Mouse (Mus musculus): Measurements from ENCODE around the gene Shtn1.

Gene Shtn1

DNA sequence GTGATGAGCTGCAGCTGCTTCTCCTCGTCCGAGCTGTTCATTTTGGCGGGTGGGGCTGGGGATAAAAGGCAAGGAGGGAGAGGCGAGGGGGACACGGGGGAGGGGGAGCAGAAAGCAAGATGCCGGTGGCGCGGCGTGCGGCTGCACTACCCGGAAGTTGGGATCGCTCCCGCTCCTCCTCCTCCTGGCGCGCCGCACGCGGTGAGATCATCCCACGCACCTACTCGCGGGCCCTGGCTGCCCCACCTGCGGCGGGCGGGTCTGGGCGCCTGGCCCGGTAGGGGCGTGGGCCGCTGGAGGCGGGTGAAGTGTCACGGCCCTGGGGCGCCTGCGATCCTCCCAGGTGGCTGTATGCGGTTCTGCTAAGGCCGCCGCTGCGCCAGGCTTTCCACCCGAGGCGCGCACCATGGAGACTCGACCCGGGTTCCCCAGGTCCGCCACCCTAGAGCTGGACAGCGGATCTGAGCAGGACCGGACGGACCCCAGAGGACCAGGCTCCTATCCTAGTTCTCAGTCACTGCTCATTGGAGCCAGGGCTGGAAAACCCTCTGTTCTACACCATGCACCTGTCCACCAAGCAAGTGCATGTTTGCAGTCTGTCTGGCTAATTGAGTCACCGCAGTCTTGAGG is at the start of gene Shtn1:
Gene Shtn1 (minus strand): TSS at position 629 of the 630 bp plus-strand sequence.
- DNase-seq (ENCODE audit: low spot score in 2 of 2): no peak

DNA sequence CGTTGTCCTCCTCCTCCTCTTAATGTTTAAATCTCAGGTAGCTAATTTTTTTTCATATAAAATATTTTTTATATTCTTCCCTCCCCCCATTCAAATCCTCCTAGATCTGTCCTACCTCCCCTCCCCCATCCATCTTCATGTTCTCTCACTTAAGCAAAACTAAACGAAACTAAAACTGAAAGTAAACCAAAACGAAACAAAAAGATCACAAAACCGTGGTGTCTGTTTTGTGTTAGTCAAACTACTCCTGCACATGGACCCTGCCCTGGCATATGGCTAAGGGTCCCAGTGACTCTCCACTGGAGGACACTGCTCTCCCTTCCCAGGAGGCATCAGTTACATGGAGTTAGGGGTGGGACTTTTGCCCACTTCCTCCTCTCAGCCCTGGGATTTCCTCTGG is 38.3 kb upstream of the Shtn1 start:
- peak in 1 of 2 experiments; percentile 42 for DNase-seq (ENCODE audit: low spot score in 2 of 2)

DNA sequence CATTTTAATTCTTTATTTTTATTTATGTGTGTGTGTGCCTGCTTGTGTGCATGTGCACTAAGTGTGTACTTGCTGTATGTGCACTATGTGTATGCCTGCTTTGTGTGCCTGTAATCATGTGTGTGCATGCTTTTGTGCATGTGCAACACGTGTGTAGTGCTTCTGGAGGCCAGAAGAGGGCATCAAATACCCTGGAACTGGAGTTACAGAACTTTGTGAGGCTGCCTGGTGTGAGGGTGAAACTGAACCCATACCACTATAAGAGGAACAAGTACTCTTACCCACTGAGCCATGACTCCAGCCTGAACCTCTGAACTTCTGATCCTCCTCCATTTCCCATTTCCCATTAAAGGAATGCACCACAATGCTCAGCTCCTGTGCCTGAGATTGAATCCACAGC is 34.0 kb upstream of the Shtn1 start:
- DNase-seq (ENCODE audit: low spot score in 2 of 2): peak in 1 of 2 experiments; percentile 9

DNA sequence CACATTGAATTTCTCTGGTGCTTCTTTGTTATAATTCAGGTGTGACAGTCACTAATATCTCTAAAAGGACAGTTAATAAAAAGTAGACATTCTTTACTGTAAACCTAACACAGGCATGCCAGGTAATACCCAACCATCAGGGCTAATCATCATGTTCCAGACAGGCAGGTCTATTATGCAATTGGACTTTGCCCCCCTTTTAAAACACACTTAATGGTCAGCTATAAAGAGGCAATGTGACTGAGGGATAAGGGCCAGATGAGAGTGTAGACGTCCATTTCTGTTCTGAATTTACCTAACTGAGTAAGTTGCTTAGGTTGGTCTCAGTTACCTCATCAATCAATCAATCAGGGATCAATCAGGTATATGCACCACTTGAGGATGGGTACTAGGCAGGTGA is 22.4 kb upstream of the Shtn1 start:
- no peak for DNase-seq (ENCODE audit: low spot score in 2 of 2)

- no peak for DNase-seq (ENCODE audit: low spot score in 2 of 2)
These were observed 16.4 kb upstream of the Shtn1 start for GRCm38 (mm10) chr19:59092295-59092694.

DNA sequence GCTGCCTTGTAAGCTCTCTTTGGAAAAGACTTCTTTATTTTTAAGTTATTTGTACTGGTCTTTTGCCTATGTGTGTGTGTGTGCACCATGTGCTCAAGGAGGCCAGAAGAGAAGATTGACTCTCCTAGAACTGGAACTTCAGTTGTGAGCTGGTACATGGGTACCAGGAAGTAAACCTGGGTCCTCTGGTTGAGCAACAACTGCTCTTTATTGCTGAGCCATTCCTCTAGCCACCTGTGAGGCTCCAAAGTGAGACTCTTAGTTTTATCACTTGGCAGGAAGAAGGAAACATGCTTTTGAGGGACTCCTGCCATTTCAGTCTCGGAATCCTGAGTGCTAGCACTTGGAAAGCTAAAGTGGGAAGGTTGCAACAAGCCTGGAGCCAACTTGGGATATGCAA is 14.4 kb upstream of the Shtn1 start:
- no peak for DNase-seq (ENCODE audit: low spot score in 2 of 2)

GRCm38 (mm10) chr19:59084296-59084695 is 8.4 kb upstream of the Shtn1 start:
- DNase-seq (ENCODE audit: low spot score in 2 of 2): peak in 1 of 2 experiments; percentile 40

DNA sequence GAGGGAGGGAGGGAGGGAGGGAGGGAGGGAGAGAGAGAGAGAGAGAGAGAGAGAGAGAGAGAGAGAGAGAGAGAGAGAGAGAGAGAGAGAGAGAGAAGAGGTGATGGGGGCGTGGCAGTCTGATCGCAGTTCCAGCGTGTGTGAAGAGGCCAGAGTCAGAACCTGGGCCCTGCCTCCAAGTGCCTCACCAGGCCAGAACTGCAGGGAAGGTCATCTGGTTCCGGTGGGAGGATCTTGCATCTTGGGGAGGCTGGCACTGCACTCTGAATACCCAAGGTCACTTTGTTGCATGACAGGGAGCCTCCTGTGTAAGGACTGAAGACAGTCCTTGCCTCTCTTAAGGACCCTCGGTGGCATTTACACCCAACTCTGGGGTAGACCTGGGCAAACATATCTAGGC is 231 bp upstream of the Shtn1 start:
- DNase-seq (ENCODE audit: low spot score in 2 of 2): no peak

DNA sequence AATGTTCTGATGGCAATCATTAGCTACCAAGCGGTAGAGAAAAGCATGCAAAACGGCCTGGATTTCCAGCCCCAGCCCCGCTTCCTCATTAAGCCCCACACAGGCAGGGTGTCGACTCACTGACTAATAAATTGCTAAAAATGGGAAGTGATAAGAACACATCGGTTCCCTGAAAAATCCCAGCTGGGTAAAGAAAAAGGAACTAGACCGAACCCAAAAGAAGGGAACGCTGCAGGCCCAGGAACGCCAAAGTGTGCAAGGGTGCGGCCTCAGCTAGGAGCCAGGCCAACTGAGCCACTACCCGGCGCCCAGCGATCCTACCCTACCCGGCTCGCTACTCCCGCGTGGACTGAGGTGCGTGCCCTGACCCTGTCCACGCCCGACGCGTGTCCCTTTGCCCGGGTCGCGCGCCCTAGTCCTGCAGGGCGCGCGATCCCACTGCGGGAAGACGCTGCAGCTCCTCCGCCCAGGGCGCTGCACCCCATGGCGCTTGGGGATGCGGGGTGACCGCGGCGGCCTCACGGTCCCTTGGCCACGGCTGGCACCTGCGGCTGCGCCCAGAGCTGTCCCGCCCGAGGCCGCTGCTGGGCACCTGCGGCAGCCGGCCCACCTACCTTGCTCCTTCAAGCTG is 944 bp downstream of the Shtn1 start:
- no peak for DNase-seq (ENCODE audit: low spot score in 2 of 2)

- peak in 1 of 2 experiments; percentile 40 for DNase-seq (ENCODE audit: low spot score in 2 of 2)
These were observed 1.5 kb downstream of the Shtn1 start for GRCm38 (mm10) chr19:59074381-59074780.

DNA sequence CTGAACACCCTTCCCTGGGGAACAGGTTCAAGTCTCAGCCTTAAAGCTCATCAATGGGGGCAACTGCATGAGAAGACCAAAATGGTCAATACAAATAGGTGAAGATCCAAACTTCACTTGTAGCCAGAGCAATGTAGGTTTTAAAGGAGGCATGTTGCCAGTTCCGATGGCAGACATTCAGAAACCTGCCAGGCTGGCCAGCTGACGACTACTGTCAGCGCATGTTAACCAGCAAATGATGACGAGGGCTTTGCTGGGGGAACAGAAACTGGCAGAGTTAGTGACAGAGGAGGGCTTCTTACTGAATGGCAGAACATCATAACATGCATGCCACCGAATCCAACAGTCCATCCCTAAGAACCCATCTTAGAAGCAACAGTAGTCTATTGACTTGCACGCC is 2.9 kb downstream of the Shtn1 start:
- DNase-seq (ENCODE audit: low spot score in 2 of 2): peak in 1 of 2 experiments; percentile 38

- DNase-seq (ENCODE audit: low spot score in 2 of 2): no peak
These were observed 3.9 kb downstream of the Shtn1 start for GRCm38 (mm10) chr19:59071979-59072378.

DNA sequence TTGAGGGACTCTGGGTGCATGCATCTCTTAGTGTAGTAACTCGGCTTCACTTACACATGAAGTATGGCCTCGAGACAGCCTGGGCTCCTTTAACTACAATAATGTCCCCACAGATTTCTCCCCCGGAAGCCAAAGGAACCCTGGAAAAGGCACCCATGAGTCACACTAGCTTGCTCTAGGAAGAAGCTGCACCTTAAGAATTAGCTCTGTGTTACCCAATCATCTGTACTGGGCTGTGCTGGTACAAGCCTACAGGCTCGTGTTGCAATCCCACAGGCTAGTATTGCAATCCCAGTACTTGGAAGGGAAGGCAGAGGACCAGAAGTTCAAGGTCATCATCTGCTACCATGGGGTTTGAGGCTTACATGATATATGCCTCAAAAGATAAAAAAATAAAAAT is 4.5 kb downstream of the Shtn1 start:
- DNase-seq (ENCODE audit: low spot score in 2 of 2): no peak

DNA sequence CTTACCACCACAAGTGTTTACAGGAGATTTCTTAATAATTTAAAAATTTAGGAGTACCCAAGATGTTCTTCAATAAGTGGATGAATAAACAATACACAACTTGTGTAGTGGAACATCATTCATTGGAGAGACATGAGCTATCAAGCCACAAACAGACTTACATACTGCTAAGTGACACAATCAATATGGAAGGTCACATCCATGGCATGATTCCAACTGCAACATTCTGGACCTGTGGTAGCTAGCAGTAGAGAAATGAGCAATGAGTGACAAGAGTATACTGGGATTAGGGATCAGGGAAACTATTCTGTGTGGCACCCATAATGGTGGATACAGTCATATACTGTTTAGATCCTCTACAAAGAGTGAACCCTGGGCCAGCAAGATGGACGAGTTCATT is 8.2 kb downstream of the Shtn1 start:
- no peak for DNase-seq (ENCODE audit: low spot score in 2 of 2)

DNA sequence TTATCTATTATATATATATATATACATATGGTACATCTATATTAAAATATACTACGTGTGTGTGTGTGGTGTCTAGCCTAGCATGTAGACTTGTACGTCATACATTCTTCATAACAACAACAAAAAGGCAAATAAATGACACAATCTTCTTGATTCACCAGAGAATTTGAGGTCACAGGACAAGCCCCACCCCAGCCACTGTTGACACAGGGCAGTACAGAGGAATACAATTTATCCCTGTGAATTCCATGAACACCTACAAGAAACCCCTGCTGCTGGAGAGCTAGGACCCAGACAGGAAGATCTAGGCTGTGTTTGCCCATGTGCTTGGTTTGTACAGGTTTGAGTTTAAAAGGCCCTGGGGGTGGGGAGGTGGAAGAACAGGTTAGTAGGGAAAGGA is 9.2 kb downstream of the Shtn1 start:
- DNase-seq (ENCODE audit: low spot score in 2 of 2): no peak

GRCm38 (mm10) chr19:59066115-59066514 is 9.8 kb downstream of the Shtn1 start:
- DNase-seq (ENCODE audit: low spot score in 2 of 2): no peak

DNA sequence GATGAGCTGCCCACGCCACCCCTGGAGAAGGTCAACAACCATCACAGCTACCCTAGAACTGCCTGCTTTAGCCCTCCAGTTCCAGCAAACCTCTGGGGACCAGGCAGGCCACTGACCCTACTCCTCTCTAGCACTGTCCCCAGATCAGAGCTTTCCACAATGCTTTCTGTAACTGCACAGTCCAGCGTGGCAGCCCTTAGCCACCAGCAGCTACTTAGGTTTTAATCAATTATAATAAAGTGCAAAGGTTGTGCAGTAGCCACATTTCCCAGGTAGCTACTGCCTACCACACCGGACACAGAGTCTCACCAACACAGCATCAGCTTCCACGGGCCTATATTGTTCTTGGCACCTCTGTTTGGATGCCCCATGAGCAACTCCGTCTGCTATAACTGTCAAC is 11.3 kb downstream of the Shtn1 start:
- DNase-seq (ENCODE audit: low spot score in 2 of 2): no peak

DNA sequence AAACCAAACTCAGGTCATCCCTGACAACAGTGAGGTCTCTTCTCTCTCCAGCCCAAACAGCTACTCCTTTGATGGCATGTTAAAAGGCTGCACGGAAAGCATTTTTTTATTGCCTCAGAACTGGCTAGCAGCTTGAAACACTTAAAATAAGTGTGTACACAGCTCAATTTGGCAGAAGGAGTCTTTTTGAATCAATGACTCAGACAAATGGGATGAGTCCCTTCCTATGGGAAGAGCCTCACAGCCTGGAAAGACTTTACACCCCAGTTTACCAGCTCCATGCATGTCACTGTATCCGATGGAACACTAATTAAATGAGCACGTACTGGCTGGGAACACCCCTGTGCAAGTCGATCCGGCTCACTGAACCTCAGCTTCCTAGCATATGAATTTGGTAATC is 12.3 kb downstream of the Shtn1 start:
- DNase-seq (ENCODE audit: low spot score in 2 of 2): no peak

DNA sequence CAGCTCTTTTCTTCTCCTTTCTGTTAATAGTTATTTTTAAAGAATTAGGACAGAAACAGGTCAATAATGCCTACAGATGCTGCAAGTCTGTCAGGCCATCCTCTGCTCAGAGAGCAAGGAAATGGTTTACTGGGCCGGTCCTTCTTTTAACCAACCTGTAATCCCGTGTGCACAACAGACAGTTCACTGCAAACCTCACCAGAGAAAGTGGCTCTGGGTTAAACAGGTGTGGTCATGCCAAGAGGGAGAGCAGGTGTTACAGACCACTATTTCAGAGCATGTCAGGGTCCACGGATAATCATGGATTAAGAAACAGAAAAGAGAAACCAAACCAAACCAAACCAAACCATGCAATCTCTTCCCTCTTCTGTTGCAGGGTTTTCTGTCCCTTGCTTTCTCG is 17.8 kb downstream of the Shtn1 start:
- no peak for DNase-seq (ENCODE audit: low spot score in 2 of 2)

- DNase-seq (ENCODE audit: low spot score in 2 of 2): no peak
These were observed 18.5 kb downstream of the Shtn1 start for GRCm38 (mm10) chr19:59057366-59057765.

- no peak for DNase-seq (ENCODE audit: low spot score in 2 of 2)
These were observed 21.3 kb downstream of the Shtn1 start for GRCm38 (mm10) chr19:59054632-59054951.

DNA sequence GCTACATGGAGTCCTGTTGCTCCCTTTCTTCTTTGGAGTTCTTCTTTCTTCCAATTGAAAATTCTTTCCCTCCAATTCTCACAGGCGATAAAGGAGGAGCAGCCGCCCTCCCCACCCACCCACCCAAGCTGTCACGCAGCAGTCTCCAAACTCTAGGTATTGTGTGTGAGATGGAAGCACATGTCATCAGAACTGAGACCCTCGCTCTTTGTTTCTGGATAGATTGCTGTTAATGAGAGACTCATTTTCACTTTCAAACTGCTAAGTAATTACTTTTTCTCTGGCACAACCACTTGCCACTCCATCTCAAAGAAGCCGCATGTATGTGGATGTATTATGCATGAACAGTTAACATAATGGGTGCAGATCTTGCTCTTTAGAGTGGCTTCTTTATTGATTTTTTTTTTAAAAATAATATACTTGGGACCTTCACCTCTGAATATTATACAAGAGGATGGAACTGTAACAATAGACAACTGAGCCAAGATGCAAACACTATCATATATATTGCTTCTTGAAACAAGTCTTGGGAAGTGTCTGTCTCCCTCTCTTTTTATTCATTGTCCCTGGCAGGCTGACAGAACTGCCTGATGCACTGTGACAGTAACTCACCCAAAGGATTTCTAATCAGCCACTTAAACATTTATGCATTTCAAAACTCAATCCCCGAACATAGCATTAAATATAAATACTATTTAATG is 21.8 kb downstream of the Shtn1 start:
- no peak for DNase-seq (ENCODE audit: low spot score in 2 of 2)

GRCm38 (mm10) chr19:59052783-59053490 is 23.0 kb downstream of the Shtn1 start:
- DNase-seq (ENCODE audit: low spot score in 2 of 2): no peak
